Mouse (Mus musculus): ENCODE data around the gene Sec31a. TPM values are rescaled to one million over a fixed set of nuclear protein-coding genes. Genes with fewer than 3 reads are reported as not detected.
A peak's percentile ranks its signal among the peaks of the same experiment; 100 is the strongest.

Gene Sec31a
- polyA plus RNA-seq, 1 experiment, result 244 TPM

GRCm38 (mm10) chr5:100412886-100413285 lies 3.1 kb downstream of the Sec31a start:
- peaks cover 24% of the 10 kb centered on the region; the same call in 1 of the 2 replicates for H3K4me1 ChIP-seq (ENCODE audit: control insufficient read depth, insufficient read depth, low read length)
- no peaks in the 10 kb centered on the region for H3K36me3 ChIP-seq (ENCODE audit: control insufficient read depth, insufficient read depth, low read length)
- no peaks in the 10 kb centered on the region for H3K27me3 ChIP-seq (replicated peaks; ENCODE audit: control insufficient read depth, insufficient read depth, low read length)
- H3K4me3 ChIP-seq (ENCODE audit: insufficient read depth, low read depth, low read length), result no peak overlapping the region
- DNase-seq, result peak; percentile 76
- H3K27ac ChIP-seq (ENCODE audit: insufficient read depth, low read depth, low read length), result peak overlapping the region; percentile 70; the same call in 1 of the 2 replicates
- WGBS, result 30% methylated on average over 3 of the region's 3 CpGs
- TF ChIP-seq POLR2A (IDR thresholded peaks at IDR 0.05; ENCODE audit: low read depth, low read length), result no peak
- TF ChIP-seq CTCF (conservative IDR thresholded peaks at IDR 0.05; ENCODE audit: insufficient read depth, insufficient read length, low read depth, low read length), result no peak

DNA sequence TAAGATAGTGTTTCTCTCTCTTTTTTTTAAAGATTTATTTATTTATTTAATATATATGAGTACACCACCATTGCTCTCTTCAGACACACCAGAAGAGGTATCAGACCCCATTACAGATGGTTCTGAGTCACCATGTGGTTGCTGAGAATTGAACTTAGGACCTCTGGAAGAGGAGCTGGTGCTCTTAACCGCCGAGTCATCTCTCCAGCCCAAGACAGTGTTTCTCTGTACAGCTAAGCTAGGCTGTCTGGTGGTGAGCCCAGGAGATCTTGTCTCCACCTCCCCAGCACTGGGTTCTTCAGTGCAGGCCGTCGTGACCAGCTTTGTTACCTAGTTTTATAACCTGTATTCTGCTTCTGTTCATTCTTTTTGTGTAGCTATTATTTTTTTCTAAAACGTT lies 5.8 kb downstream of the Sec31a start:
- 63% methylated on average over 5 of the region's 5 CpGs for WGBS
- DNase-seq, result no peak
- no peak overlapping the region for H3K4me3 ChIP-seq (ENCODE audit: insufficient read depth, low read depth, low read length)
- no peak for TF ChIP-seq CTCF (conservative IDR thresholded peaks at IDR 0.05; ENCODE audit: insufficient read depth, insufficient read length, low read depth, low read length)
- no peak for TF ChIP-seq POLR2A (IDR thresholded peaks at IDR 0.05; ENCODE audit: low read depth, low read length)
- H3K27me3 ChIP-seq (replicated peaks; ENCODE audit: control insufficient read depth, insufficient read depth, low read length), result no peaks in the 10 kb centered on the region
- no peak overlapping the region for H3K27ac ChIP-seq (ENCODE audit: insufficient read depth, low read depth, low read length)
- peaks cover 21% of the 10 kb centered on the region; the same call in 1 of the 2 replicates for H3K4me1 ChIP-seq (ENCODE audit: control insufficient read depth, insufficient read depth, low read length)
- peaks cover 4% of the 10 kb centered on the region for H3K36me3 ChIP-seq (ENCODE audit: control insufficient read depth, insufficient read depth, low read length)

DNA sequence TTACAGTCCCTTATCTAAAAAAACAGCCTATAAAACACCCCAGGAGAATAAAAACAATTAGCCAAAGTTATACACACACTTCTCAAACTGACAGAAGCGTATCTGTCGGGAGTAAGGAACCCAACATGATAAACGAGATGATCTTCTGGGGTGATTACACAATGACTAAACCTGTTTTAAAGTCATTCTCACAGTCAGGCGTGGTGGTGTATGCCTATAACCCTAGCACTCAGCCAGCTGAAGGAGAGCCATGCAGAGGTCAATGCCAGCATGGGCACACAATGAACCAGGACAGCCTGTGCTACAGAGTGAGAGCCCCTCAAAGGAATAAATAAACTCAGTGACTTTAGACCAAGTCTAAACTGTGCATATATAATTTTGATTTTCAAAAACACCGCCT lies 7.5 kb downstream of the Sec31a start:
- H3K4me1 ChIP-seq (ENCODE audit: control insufficient read depth, insufficient read depth, low read length), result peaks cover 17% of the 10 kb centered on the region; the same call in 1 of the 2 replicates
- no peak for TF ChIP-seq CTCF (conservative IDR thresholded peaks at IDR 0.05; ENCODE audit: insufficient read depth, insufficient read length, low read depth, low read length)
- no peak for TF ChIP-seq POLR2A (IDR thresholded peaks at IDR 0.05; ENCODE audit: low read depth, low read length)
- no peak overlapping the region for H3K4me3 ChIP-seq (ENCODE audit: insufficient read depth, low read depth, low read length)
- H3K27ac ChIP-seq (ENCODE audit: insufficient read depth, low read depth, low read length), result no peak overlapping the region
- DNase-seq, result no peak
- 73% methylated on average over 5 of the region's 5 CpGs for WGBS
- peaks cover 4% of the 10 kb centered on the region for H3K36me3 ChIP-seq (ENCODE audit: control insufficient read depth, insufficient read depth, low read length)
- no peaks in the 10 kb centered on the region for H3K27me3 ChIP-seq (replicated peaks; ENCODE audit: control insufficient read depth, insufficient read depth, low read length)

GRCm38 (mm10) chr5:100396753-100397152 lies 19.3 kb downstream of the Sec31a start:
- H3K36me3 ChIP-seq (ENCODE audit: control insufficient read depth, insufficient read depth, low read length), result peaks cover 10% of the 10 kb centered on the region
- H3K4me1 ChIP-seq (ENCODE audit: control insufficient read depth, insufficient read depth, low read length), result no peaks in the 10 kb centered on the region
- H3K27me3 ChIP-seq (replicated peaks; ENCODE audit: control insufficient read depth, insufficient read depth, low read length), result no peaks in the 10 kb centered on the region
- no peak for DNase-seq
- no peak overlapping the region for H3K27ac ChIP-seq (ENCODE audit: insufficient read depth, low read depth, low read length)
- TF ChIP-seq POLR2A (IDR thresholded peaks at IDR 0.05; ENCODE audit: low read depth, low read length), result no peak
- TF ChIP-seq CTCF (conservative IDR thresholded peaks at IDR 0.05; ENCODE audit: insufficient read depth, insufficient read length, low read depth, low read length), result no peak
- 95% methylated on average over 3 of the region's 3 CpGs for WGBS
- no peak overlapping the region for H3K4me3 ChIP-seq (ENCODE audit: insufficient read depth, low read depth, low read length)

- TF ChIP-seq CTCF (conservative IDR thresholded peaks at IDR 0.05; ENCODE audit: insufficient read depth, insufficient read length, low read depth, low read length), result no peak
- no peak for TF ChIP-seq POLR2A (IDR thresholded peaks at IDR 0.05; ENCODE audit: low read depth, low read length)
- Histone ChIP-seq H3K36me3 (ENCODE audit: control insufficient read depth, insufficient read depth, low read length) (peaks cover 10% of the 10 kb centered on the region), H3K4me1 (ENCODE audit: control insufficient read depth, insufficient read depth, low read length) (no peaks in the 10 kb centered on the region), H3K27me3 (replicated peaks; ENCODE audit: control insufficient read depth, insufficient read depth, low read length) (no peaks in the 10 kb centered on the region), H3K4me3 (ENCODE audit: insufficient read depth, low read depth, low read length) (no peak overlapping the region), H3K27ac (ENCODE audit: insufficient read depth, low read depth, low read length) (no peak overlapping the region)
- DNase-seq, result no peak
- 57% methylated on average over 3 of the region's 3 CpGs for WGBS
Observed at GRCm38 (mm10) chr5:100393681-100394080, 22.4 kb downstream of the Sec31a start.

- no peak for DNase-seq
- WGBS, result 93% methylated on average over 20 of the region's 20 CpGs
- no peaks in the 10 kb centered on the region for H3K27me3 ChIP-seq (replicated peaks; ENCODE audit: control insufficient read depth, insufficient read depth, low read length)
- TF ChIP-seq POLR2A (IDR thresholded peaks at IDR 0.05; ENCODE audit: low read depth, low read length), result no peak
- no peaks in the 10 kb centered on the region for H3K4me1 ChIP-seq (ENCODE audit: control insufficient read depth, insufficient read depth, low read length)
- no peak overlapping the region for H3K27ac ChIP-seq (ENCODE audit: insufficient read depth, low read depth, low read length)
- peaks cover 12% of the 10 kb centered on the region for H3K36me3 ChIP-seq (ENCODE audit: control insufficient read depth, insufficient read depth, low read length)
- no peak overlapping the region for H3K4me3 ChIP-seq (ENCODE audit: insufficient read depth, low read depth, low read length)
Observed at GRCm38 (mm10) chr5:100392436-100392955, 23.5 kb downstream of the Sec31a start.

DNA sequence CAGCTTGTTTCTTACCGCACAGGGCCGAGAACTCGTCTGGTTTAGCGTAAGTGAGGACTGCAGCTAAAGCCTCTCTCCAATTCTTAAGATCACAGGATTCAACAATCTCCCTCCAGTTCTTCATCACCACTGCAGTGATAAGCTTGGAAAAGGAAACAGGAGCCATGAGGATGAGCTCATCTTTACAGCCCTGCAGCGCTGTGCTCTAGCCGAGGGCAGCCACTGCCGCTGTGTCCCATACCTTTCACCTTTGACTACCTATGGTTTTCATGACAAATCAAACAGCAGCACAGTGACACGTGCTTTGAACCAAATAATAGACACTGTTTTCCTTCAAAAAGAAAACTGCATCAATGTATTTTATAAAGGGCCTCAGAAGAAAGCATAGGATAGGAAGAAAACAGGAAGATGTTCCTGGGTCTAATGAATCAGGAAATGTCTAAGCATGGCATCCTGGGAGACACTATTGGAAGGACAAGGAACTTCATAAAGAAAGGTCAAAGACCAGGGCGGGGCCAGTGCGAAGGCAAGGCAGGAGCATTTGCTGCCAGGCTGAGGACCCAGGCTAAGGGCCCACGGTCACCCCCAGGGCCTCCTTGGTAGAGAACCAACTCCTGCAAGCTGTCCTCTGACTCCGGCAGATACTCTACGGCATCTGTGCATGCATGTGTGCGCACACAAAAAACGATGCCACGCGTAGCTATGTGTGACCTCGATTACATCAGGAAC lies 32.1 kb downstream of the Sec31a start:
- Histone ChIP-seq H3K27ac (ENCODE audit: insufficient read depth, low read depth, low read length) (no peak overlapping the region), H3K4me1 (ENCODE audit: control insufficient read depth, insufficient read depth, low read length) (peaks cover 6% of the 10 kb centered on the region; the same call in 1 of the 2 replicates), H3K27me3 (replicated peaks; ENCODE audit: control insufficient read depth, insufficient read depth, low read length) (no peaks in the 10 kb centered on the region), H3K4me3 (ENCODE audit: insufficient read depth, low read depth, low read length) (no peak overlapping the region), H3K36me3 (ENCODE audit: control insufficient read depth, insufficient read depth, low read length) (peaks cover 15% of the 10 kb centered on the region)
- DNase-seq, result no peak
- WGBS, result 91% methylated on average over 18 of the region's 18 CpGs
- TF ChIP-seq CTCF (conservative IDR thresholded peaks at IDR 0.05; ENCODE audit: insufficient read depth, insufficient read length, low read depth, low read length) (no peak), POLR2A (IDR thresholded peaks at IDR 0.05; ENCODE audit: low read depth, low read length) (no peak)

Data from kidney, adult 2 months (tissue).